In genomic region chr10:123199615-123200319, GRCm38 (mm10) we compare ENCODE assay signal across 20 mouse cellular contexts. TPM values are rescaled to one million over a fixed set of nuclear protein-coding genes. Genes with fewer than 3 reads are reported as not detected.
DNase-seq lines count a peak whose midpoint lies in the region; ATAC-seq and TF ChIP-seq lines count a peak whose summit lies in the region.
"Had no signal": no experiment of that assay in that cellular context is flagged by ENCODE, and none has a peak within 500 bp of the region (broad histone marks: within the 10 kb centered on the region; RNA-seq: fewer than 3 reads in every experiment).

No protein-coding gene starts in this region.

- no peaks in the 10 kb centered on the region for H3K27me3 ChIP-seq in testis, adult 2 months (ENCODE audit: control insufficient read depth, insufficient read depth, low read length)
- H3K27me3 ChIP-seq in liver, embryonic 16.5 days (ENCODE audit: control insufficient read depth, insufficient read depth, low read depth, low read length) = no peaks in the 10 kb centered on the region
- H3K27me3 ChIP-seq: CH12.LX; embryonic facial prominence, embryonic 15.5 days; forebrain, embryonic 13.5 days; heart, embryonic 15.5 days had no signal

- no peak for TF ChIP-seq POLR2A in testis, adult 2 months (IDR thresholded peaks at IDR 0.05; ENCODE audit: control insufficient read depth, low read depth, low read length)

- H3K4me1 ChIP-seq in testis, adult 2 months (ENCODE audit: control insufficient read depth, insufficient read depth, low read length) = peaks cover 15% of the 10 kb centered on the region
- H3K4me1 ChIP-seq in liver, embryonic 16.5 days (ENCODE audit: control insufficient read depth, low read depth, low read length) = peaks cover 34% of the 10 kb centered on the region

- H3K4me3 ChIP-seq in testis, adult 2 months (ENCODE audit: control insufficient read depth, low read depth, low read length) = peak overlapping the region; percentile 29; the same call in 1 of the 2 replicates
- no peak overlapping the region for H3K4me3 ChIP-seq in liver, embryonic 16.5 days (ENCODE audit: low read depth, low read length)
- H3K4me3 ChIP-seq: embryonic facial prominence, embryonic 15.5 days; forebrain, embryonic 13.5 days; heart, adult 2 months; heart, embryonic 15.5 days had no signal

- DNase-seq in testis, postnatal 10 days (ENCODE audit: low spot score) = no peak
- no peak for DNase-seq in cerebellum, postnatal 36 days
- no peak for DNase-seq in embryo, embryonic 10.5 days (ENCODE audit: low spot score)
- DNase-seq in lung, postnatal 4 days = no peak
- DNase-seq: cerebellum, adult 18-20 months; cerebellum, adult 9-11 months; embryo, embryonic 11 days; forebrain, postnatal 0 days; gastrocnemius, postnatal 14 days; heart, adult 2 months; heart, postnatal 14 days had no signal

- 65% methylated on average over 19 of the region's 19 CpGs for WGBS in liver, embryonic 16.5 days (ENCODE audit: insufficient replicate concordance)

- no peak overlapping the region for H3K9ac ChIP-seq in liver, embryonic 16.5 days (ENCODE audit: low read depth, low read length)
- H3K9ac ChIP-seq: embryonic facial prominence, embryonic 15.5 days; forebrain, embryonic 13.5 days; forebrain, postnatal 0 days; heart, embryonic 15.5 days; hindbrain, embryonic 14.5 days had no signal

- 0 out of 2 replicates have a peak overlapping the region, but pooled peaks have one; percentile 17 for H3K4me2 ChIP-seq in liver, embryonic 16.5 days (ENCODE audit: low read depth, low read length)
- H3K4me2 ChIP-seq: embryonic facial prominence, embryonic 15.5 days; forebrain, embryonic 13.5 days; heart, embryonic 11.5 days; heart, embryonic 15.5 days; hindbrain, embryonic 14.5 days had no signal

- no peaks in the 10 kb centered on the region for H3K9me3 ChIP-seq in liver, embryonic 16.5 days (replicated peaks; ENCODE audit: control insufficient read depth, low read length)
- H3K9me3 ChIP-seq: embryonic facial prominence, embryonic 15.5 days; forebrain, embryonic 13.5 days; heart, embryonic 15.5 days had no signal

- H3K27ac ChIP-seq in testis, adult 2 months (ENCODE audit: control insufficient read depth, insufficient read depth, low read depth, low read length) = no peak overlapping the region
- peak overlapping the region; percentile 55 for H3K27ac ChIP-seq in liver, embryonic 16.5 days (ENCODE audit: low read length)
- H3K27ac ChIP-seq: embryonic facial prominence, embryonic 15.5 days; forebrain, embryonic 13.5 days; heart, adult 2 months; heart, embryonic 15.5 days; hindbrain, embryonic 14.5 days had no signal

- H3K36me3 ChIP-seq in testis, adult 2 months (ENCODE audit: control insufficient read depth, insufficient read depth, low read length) = no peaks in the 10 kb centered on the region
- H3K36me3 ChIP-seq in liver, embryonic 16.5 days (ENCODE audit: control insufficient read depth, insufficient read depth) = no peaks in the 10 kb centered on the region
- H3K36me3 ChIP-seq: embryonic facial prominence, embryonic 15.5 days; heart, embryonic 15.5 days had no signal

- no peak for TF ChIP-seq CTCF in testis, adult 2 months (IDR thresholded peaks at IDR 0.05; ENCODE audit: control insufficient read depth, insufficient read depth, insufficient replicate concordance, low read depth, low read length)

- ATAC-seq in erythroblast, adult 5-6 weeks (replicated peaks; ENCODE audit: low FRiP score, poor library complexity, severe bottlenecking) = peak; percentile 45
- no peak for ATAC-seq in liver, embryonic 16.5 days (ENCODE audit: low read depth)
- ATAC-seq: forebrain, embryonic 13.5 days; forebrain, postnatal 0 days had no signal

RNA-seq across cellular contexts. Expression of gene Usp15, which starts 3.0 kb away (rescaled TPM):
- 106 and 138 TPM in 2 replicates for polyA plus RNA-seq in testis, adult 2 months (2012; rRNA removed)
- 421 and 430 TPM in 2 replicates for total RNA-seq in erythroblast, adult 5-6 weeks (2015; ENCODE audit: low replicate concordance)
- 1,103 and 1,309 TPM in 2 replicates for total RNA-seq in erythroblast, adult 5-6 weeks (2017; ENCODE audit: low replicate concordance)
- polyA plus RNA-seq in liver, embryonic 16.5 days (2015; fragmentation: Nextera tagmentation; extraction: Ambion mirVana) = 88.1 and 89.9 TPM in 2 replicates
